26 mouse cellular contexts compared by ENCODE assay signal in the genomic region with DNA sequence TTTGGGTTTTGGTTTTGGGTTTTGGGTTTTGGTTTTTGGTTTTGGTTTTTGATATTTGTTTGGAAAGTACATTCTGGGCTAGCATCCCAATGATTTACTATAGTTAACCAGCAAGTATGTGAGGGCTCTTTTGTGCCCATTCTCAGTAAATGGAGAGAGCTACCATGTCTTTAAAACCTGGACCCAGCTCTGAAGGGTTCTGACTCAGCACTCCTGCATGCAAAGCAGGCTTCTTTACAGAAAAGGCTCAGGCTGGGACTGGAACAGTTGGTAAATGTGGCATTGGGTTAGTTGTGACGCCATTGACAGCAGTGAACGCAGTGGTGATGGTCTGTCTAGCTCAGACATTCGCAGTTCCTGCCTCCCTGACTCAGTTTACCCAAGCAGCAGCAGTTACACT.
"Had no signal": no experiment of that assay in that cellular context is flagged by ENCODE, and none has a peak within 500 bp of the region (broad histone marks: within the 10 kb centered on the region; RNA-seq: fewer than 3 reads in every experiment).

No protein-coding gene starts in this region.

- H3K9ac ChIP-seq: embryonic facial prominence, embryonic 12.5 days; embryonic facial prominence, embryonic 13.5 days; embryonic facial prominence, embryonic 15.5 days; forebrain, embryonic 12.5 days; forebrain, embryonic 13.5 days; forebrain, embryonic 15.5 days; forebrain, postnatal 0 days had no signal

- ATAC-seq: forebrain, embryonic 13.5 days; forebrain, embryonic 14.5 days; forebrain, embryonic 15.5 days; forebrain, embryonic 16.5 days; forebrain, postnatal 0 days had no signal

- H3K27me3 ChIP-seq: embryonic facial prominence, embryonic 12.5 days; embryonic facial prominence, embryonic 13.5 days; embryonic facial prominence, embryonic 15.5 days; forebrain, embryonic 12.5 days; forebrain, embryonic 13.5 days; forebrain, embryonic 15.5 days had no signal

- H3K27ac ChIP-seq: embryonic facial prominence, embryonic 10.5 days; embryonic facial prominence, embryonic 12.5 days; embryonic facial prominence, embryonic 13.5 days; embryonic facial prominence, embryonic 15.5 days; forebrain, embryonic 10.5 days; forebrain, embryonic 12.5 days; forebrain, embryonic 13.5 days; forebrain, embryonic 15.5 days; gastrocnemius, adult 2 months; heart, adult 2 months had no signal

- H3K36me3 ChIP-seq: embryonic facial prominence, embryonic 10.5 days; embryonic facial prominence, embryonic 12.5 days; embryonic facial prominence, embryonic 13.5 days; embryonic facial prominence, embryonic 15.5 days; forebrain, embryonic 10.5 days; forebrain, embryonic 12.5 days; forebrain, embryonic 15.5 days had no signal

- H3K4me3 ChIP-seq: embryonic facial prominence, embryonic 10.5 days; embryonic facial prominence, embryonic 12.5 days; embryonic facial prominence, embryonic 13.5 days; embryonic facial prominence, embryonic 15.5 days; erythroblast, embryonic 14.5 days; forebrain, embryonic 10.5 days; forebrain, embryonic 12.5 days; forebrain, embryonic 13.5 days; forebrain, embryonic 15.5 days; gastrocnemius, adult 2 months; heart, adult 2 months had no signal

- H3K4me2 ChIP-seq: embryonic facial prominence, embryonic 12.5 days; embryonic facial prominence, embryonic 13.5 days; embryonic facial prominence, embryonic 15.5 days; forebrain, embryonic 12.5 days; forebrain, embryonic 13.5 days; forebrain, embryonic 15.5 days had no signal

- H3K9me3 ChIP-seq: embryonic facial prominence, embryonic 10.5 days; embryonic facial prominence, embryonic 12.5 days; embryonic facial prominence, embryonic 13.5 days; embryonic facial prominence, embryonic 15.5 days; forebrain, embryonic 10.5 days; forebrain, embryonic 12.5 days; forebrain, embryonic 13.5 days; forebrain, embryonic 15.5 days had no signal

- DNase-seq: cerebellum, adult 2 months; cerebellum, adult 8-10 months; cerebellum, adult 9-10 months; cerebellum, adult 9-11 months; cerebellum, postnatal 10 days; cerebellum, postnatal 14 days; cerebellum, postnatal 25 days; cerebellum, postnatal 36 days; embryo, embryonic 11 days; forebrain, postnatal 0 days; gastrocnemius, adult 2 months; gastrocnemius, postnatal 10 days; gastrocnemius, postnatal 14 days; gastrocnemius, postnatal 36 days; heart, adult 2 months had no signal

- H3K4me1 ChIP-seq: embryonic facial prominence, embryonic 12.5 days; embryonic facial prominence, embryonic 13.5 days; embryonic facial prominence, embryonic 15.5 days; forebrain, embryonic 12.5 days had no signal
